Mouse (Mus musculus): ENCODE data around the gene AC129217.1. TPM values are rescaled to one million over a fixed set of nuclear protein-coding genes. Genes with fewer than 3 reads are reported as not detected.

The AC129217.1 gene
- total RNA-seq, 2 experiments from 2014 or later = not detected

DNA sequence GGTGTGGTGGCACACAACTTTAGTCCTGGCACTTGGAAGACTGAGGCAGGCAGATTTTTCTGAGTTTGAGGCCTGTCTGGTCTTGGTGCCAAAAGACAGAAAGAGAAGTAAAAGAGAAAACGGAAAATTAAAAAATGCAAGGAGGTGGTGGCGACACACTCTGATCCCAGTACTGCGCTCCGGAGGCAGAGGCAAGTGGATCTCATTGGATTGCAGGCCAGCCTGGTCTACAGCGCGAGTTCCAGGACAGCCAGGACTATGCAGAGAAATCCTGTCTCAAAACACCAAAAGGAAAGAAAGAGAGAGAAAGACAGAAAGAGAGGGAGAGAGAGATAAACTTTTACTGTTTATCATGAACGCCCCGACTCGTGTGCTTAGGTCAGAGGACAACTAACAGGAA, 41.3 kb downstream of the AC129217.1 start:
- DNase-seq = no peak

GRCm38 (mm10) chr19:8871267-8872186, 42.0 kb downstream of the AC129217.1 start, which contains the start of gene Ubxn1:
Gene Ubxn1 (plus strand): TSS chr19:8871496.
- DNase-seq = peak; percentile 97

DNA sequence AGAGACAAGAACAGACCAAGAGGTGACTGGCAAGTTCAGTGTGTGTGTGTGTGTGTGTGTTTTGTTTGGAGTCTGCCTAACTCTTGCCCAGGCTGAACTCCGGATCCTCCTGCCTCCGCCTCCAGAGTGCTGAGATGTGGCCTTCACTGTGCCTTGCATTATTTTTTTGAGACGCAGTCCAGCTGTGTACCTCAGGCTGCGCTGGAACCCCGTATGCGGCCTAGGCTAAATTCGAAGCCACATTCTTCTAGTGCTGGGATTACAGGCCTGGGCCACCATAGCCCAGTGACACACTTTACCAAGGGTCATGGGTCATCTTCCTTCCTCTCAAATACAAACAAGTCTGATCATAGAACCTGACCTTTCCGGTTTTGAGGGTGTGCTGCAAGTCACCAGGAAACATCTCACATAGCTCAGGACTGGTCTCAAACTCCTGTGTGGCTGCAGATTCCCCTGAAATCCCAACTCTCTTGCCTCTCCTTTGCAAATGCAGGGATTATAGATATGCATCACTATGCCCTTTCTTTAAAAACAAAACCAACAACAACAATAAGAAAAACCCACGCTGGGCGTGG, 42.8 kb downstream of the AC129217.1 start:
- no peak for DNase-seq

GRCm38 (mm10) chr19:8875031-8875430, 45.5 kb downstream of the AC129217.1 start:
- no peak for DNase-seq

- DNase-seq = peak; percentile 90
These were observed 50.9 kb downstream of the AC129217.1 start, which contains the start of gene Uqcc3 for GRCm38 (mm10) chr19:8880311-8881033. Gene Uqcc3 (minus strand): TSS chr19:8880923.

DNA sequence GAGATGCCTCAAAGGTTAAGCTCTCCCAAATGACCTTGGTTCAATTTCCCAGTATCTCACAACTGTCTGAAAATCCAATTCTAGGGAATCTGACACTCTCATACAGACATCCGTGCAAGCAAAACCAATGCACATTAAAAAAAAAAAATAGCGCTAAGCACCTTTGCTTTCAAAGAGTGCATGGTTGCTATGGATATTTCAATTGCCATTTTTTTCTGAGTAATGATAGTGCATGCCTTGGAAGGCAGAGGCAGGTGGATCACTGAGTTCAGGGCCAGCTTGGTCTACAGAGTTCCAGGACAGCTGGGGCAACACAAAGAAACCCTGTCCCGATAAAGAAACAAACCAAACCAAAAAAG, 51.4 kb downstream of the AC129217.1 start:
- no peak for DNase-seq

GRCm38 (mm10) chr19:8883616-8884015, 54.0 kb downstream of the AC129217.1 start, which contains the start of the genes Lbhd1 and Gm49403:
Gene Lbhd1 (plus strand): TSS chr19:8883732.
Gene Gm49403 (plus strand): TSS chr19:8883930.
- no peak for DNase-seq

- no peak for DNase-seq
These were observed 57.5 kb downstream of the AC129217.1 start for GRCm38 (mm10) chr19:8886916-8887584.

DNA sequence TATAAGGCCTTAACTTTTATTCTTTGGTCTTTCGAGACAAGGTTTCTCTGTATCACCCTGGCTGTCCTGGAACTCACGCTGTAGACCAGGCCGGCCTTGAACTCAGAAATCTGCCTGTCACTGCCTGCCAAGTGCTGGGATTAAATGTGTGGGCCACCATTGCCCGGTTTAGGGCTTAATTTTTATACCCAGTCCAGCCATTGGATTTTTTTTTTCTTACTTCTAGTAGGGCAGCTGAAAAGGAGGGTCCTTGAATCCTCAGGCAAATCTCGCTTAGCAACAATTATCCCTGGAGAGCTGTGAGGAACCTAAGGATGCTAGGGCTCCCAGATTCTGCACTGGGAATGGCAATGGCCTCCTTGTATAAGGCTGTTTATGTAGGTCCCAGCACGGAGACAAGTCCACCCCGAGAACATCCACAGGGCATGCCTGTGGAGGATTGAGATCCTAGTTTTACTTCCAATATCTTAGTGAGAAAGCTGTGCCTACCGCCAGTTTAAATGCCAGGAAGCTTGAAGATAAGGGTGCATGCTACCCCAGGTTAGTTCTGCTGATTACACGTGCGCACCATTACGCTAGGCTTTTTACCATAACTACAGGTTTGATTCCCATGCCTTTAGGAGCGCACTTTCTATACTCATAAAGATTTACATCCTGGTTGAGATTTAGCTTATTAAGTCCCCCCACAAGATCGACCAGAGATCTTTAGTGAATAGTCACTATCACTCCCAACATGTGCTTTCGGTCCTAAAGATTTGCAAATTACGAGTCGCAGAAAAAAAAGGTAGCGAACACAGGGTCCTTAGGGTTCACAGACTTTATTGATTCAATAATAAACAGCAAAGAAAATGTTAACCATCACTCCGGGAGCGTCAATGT, 58.3 kb downstream of the AC129217.1 start:
- no peak for DNase-seq

- DNase-seq = peak; percentile 96
These were observed 59.2 kb downstream of the AC129217.1 start, which contains the start of the genes 1810009A15Rik and Gm49416 for GRCm38 (mm10) chr19:8888511-8889385. Gene 1810009A15Rik (plus strand): TSS chr19:8888853. Gene Gm49416 (plus strand): TSS chr19:8888926.

Small RNA genes lying within 50 kb of the gene (microRNA-seq; reads per million reads assigned to microRNA genes)
- 0 to 0.20 reads per million in 2 experiments for gene Mir5136

Other genes starting within 250 kb of the AC129217.1 start
- gene Slc22a8, start 238.5 kb upstream of the AC129217.1 start, total RNA-seq (2021) = not detected
- gene Slc22a6, start 211.7 kb upstream of the AC129217.1 start, total RNA-seq (2021) = not detected
- not detected for gene Chrm1, start 166.0 kb upstream of the AC129217.1 start, total RNA-seq (2021)
- 10 to 100 TPM; 62.4 to 66.3 TPM for gene Slc3a2, start 106.4 kb upstream of the AC129217.1 start, total RNA-seq (2021)
- gene Wdr74, start 93.9 kb upstream of the AC129217.1 start, total RNA-seq (2021) = 10 to 100 TPM; 30.3 to 31.1 TPM
- gene 1700092M07Rik, start 89.1 kb upstream of the AC129217.1 start, total RNA-seq (2021) = not detected
- gene Stx5a, start 88.4 kb upstream of the AC129217.1 start, total RNA-seq (2021) = 10 to 100 TPM; 43.4 to 48.5 TPM
- 10 to 100 TPM; 82.1 to 86.1 TPM for gene Nxf1, start 72.7 kb upstream of the AC129217.1 start, total RNA-seq (2021)
- gene Tmem223, start 58.8 kb upstream of the AC129217.1 start, total RNA-seq (2021) = 100 to 1,000 TPM; 121 to 133 TPM
- gene Tmem179b, start 55.3 kb upstream of the AC129217.1 start, total RNA-seq (2021) = 10 to 100 TPM; 16.6 to 17.1 TPM
- gene Taf6l, start 43.4 kb upstream of the AC129217.1 start, total RNA-seq (2021) = 10 to 100 TPM; 12.1 to 12.5 TPM
- 10 to 100 TPM; 71.2 to 80.6 TPM for gene Polr2g, start 31.2 kb upstream of the AC129217.1 start, total RNA-seq (2021)
- 1 to 10 TPM; 2.4 to 2.5 TPM for gene Zbtb3, start 27.2 kb upstream of the AC129217.1 start, total RNA-seq (2021)
- 10 to 100 TPM; 20.9 to 22.8 TPM for gene Ttc9c, start 10.4 kb upstream of the AC129217.1 start, total RNA-seq (2021)
- 10 to 100 TPM; 53.5 to 56.0 TPM for gene Hnrnpul2, start 9.8 kb upstream of the AC129217.1 start, total RNA-seq (2021)
- 10 to 100 TPM; 26.2 to 27.5 TPM for gene Bscl2, start 7.7 kb downstream of the AC129217.1 start, total RNA-seq (2021)
- under 1 TPM in 1 of 2 experiments, not detected in 1; 0.16 TPM for gene Gng3, start 9.4 kb downstream of the AC129217.1 start, total RNA-seq (2021)
- gene Lrrn4cl, start 21.0 kb downstream of the AC129217.1 start, total RNA-seq (2021) = 1 to 10 TPM; 2.4 to 2.5 TPM
- 100 to 1,000 TPM; 112 to 125 TPM for gene Ubxn1, start 41.7 kb downstream of the AC129217.1 start, total RNA-seq (2021)
- 10 to 100 TPM; 39.4 to 41.2 TPM for gene Uqcc3, start 51.1 kb downstream of the AC129217.1 start, total RNA-seq (2021)
- gene Lbhd1, start 54.0 kb downstream of the AC129217.1 start, total RNA-seq (2021) = 1 to 10 TPM; 2.1 to 5.6 TPM
- gene Gm49403, start 54.2 kb downstream of the AC129217.1 start, total RNA-seq (2021) = not detected
- 10 to 100 TPM; 23.7 to 24.9 TPM for gene 1810009A15Rik, start 59.1 kb downstream of the AC129217.1 start, total RNA-seq (2021)
- 1 to 10 TPM; 2.3 to 3.6 TPM for gene Gm49416, start 59.2 kb downstream of the AC129217.1 start, total RNA-seq (2021)
- 10 to 100 TPM; 16.3 to 17.1 TPM for gene Ints5, start 63.2 kb downstream of the AC129217.1 start, total RNA-seq (2021)
- 10 to 100 TPM; 80.9 to 83.7 TPM for gene Ganab, start 68.3 kb downstream of the AC129217.1 start, total RNA-seq (2021)
- 10 to 100 TPM; 36.0 to 38.0 TPM for gene B3gat3, start 90.6 kb downstream of the AC129217.1 start, total RNA-seq (2021)
- 1 to 10 TPM; 3.1 to 3.2 TPM for gene Rom1, start 99.6 kb downstream of the AC129217.1 start, total RNA-seq (2021)
- gene Eml3, start 99.8 kb downstream of the AC129217.1 start, total RNA-seq (2021) = 10 to 100 TPM; 15.4 to 16.6 TPM
- 10 to 100 TPM; 62.5 to 63.8 TPM for gene Mta2, start 112.1 kb downstream of the AC129217.1 start, total RNA-seq (2021)
- gene Tut1, start 124.1 kb downstream of the AC129217.1 start, total RNA-seq (2021) = 1 to 10 TPM; 8.3 to 9.6 TPM
- 100 to 1,000 TPM; 357 to 371 TPM for gene Eef1g, start 137.3 kb downstream of the AC129217.1 start, total RNA-seq (2021)
- gene Ahnak, start 159.5 kb downstream of the AC129217.1 start, total RNA-seq (2021) = 100 to 1,000 TPM; 303 to 328 TPM

All from heart, postnatal 4 days (tissue).